Mouse (Mus musculus) adrenal gland, adult 18-20 months (tissue): ENCODE results near the gene Mrpl28. TPM values are rescaled to one million over a fixed set of nuclear protein-coding genes. Genes with fewer than 3 reads are reported as not detected.
"Not testable (repeated sequence)": the region's sequence is repeated elsewhere in the genome, so short reads cannot be mapped to it uniquely, and the experiment has no call there.

Experiments used
- DNase-seq, 2 experiments: peaks; one replicate each; pipeline ENCODE4 v3.0.0; 2021 to 2022; ENCODE audit warnings: low spot score in 2 of 2
- total RNA-seq, 2 experiments: library from RNA; stranded (reverse); gene quantifications; 1 replicate in 1 of 2; 2 replicates in 1 of 2; pipeline ENCODE4 v1.2.3; 2021

Mrpl28 gene
- total RNA-seq, 2 experiments from 2014 or later = 84.1 to 87.5 TPM

DNA sequence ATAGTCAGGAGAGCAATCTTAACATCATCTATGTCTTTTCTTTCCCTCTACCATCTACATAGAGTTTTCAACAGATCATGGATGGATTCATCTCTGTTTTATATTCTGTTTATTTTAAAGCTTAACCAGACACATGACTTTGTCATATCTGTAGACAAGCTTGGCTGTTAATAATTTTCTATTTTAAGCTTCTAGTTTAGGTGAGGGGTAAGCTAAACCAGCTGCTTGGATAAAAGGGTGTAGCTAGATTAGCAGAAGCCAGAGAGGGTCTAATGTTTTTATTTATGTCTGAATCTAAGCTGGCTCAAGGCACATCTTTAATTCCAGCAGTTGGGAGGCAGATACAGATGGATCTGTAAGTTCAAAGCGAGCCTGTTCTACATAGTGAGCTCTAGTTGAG, 39.4 kb downstream of the Mrpl28 start:
- DNase-seq = no peak

DNA sequence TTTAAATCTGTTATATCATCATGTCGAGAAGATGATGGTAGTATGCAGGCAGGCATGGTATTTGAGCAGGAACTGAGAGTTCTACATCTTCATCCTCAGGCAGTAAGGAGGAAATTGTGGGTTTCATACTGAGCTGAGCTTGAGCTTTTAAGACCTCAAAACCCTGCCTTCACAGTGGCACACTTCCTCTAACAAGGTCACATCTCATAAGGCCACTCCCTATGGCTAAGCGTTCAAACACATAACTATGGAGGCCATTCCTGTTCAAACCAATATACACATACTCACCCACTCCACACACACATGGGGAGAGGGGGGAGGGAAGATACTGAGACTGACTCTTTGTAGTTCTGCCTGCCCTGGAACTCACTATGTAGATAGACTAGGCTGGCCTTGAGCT, 44.7 kb downstream of the Mrpl28 start:
- DNase-seq = no peak

DNA sequence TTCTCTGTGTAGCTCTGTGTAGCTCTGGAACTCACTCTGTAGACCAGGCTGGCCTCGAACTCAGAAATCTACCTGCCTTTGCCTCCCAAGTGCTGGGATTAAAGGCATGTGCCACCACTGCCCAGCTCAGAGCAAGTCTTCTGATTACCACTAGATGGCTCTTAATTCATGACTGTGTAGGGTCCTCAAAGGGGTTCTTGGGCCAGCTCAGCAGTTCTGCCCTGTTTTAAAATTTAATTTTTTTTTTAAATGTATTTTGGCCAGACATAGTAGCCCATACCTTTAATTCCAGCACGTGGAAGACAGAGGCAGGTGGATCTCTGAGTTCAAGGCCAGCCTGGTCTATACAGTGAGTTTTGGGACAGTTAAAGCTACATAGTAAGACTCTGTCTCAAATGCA, 51.9 kb downstream of the Mrpl28 start:
- DNase-seq = not testable (repeated sequence)

Other genes starting within 250 kb of the Mrpl28 start
- 100 to 1,000 TPM in 1 of 2 experiments, 10 to 100 TPM in 1; 97.4 to 106 TPM for gene Mettl26, start 248.4 kb upstream of the Mrpl28 start, total RNA-seq
- 1 to 10 TPM in 1 of 2 experiments, under 1 TPM in 1; 0.93 to 2.0 TPM for gene Wfikkn1, start 242.6 kb upstream of the Mrpl28 start, total RNA-seq
- 10 to 100 TPM; 20.6 to 32.6 TPM for gene Rab40c, start 203.8 kb upstream of the Mrpl28 start, total RNA-seq
- gene Pigq, start 178.6 kb upstream of the Mrpl28 start, total RNA-seq = 100 to 1,000 TPM; 110 to 111 TPM
- gene Nhlrc4, start 178.5 kb upstream of the Mrpl28 start, total RNA-seq = not detected
- not detected for gene A930017K11Rik, start 170.9 kb upstream of the Mrpl28 start, total RNA-seq
- 10 to 100 TPM; 22.6 to 24.4 TPM for gene Capn15, start 137.7 kb upstream of the Mrpl28 start, total RNA-seq
- gene Rab11fip3, start 53.9 kb upstream of the Mrpl28 start, total RNA-seq = 10 to 100 TPM; 22.6 to 24.6 TPM
- gene Decr2, start 33.2 kb upstream of the Mrpl28 start, total RNA-seq = 10 to 100 TPM; 23.8 to 25.0 TPM
- 1 to 10 TPM; 2.9 to 3.2 TPM for gene Nme4, start 27.9 kb upstream of the Mrpl28 start, total RNA-seq
- 1 to 10 TPM; 6.4 to 7.6 TPM for gene Tmem8, start 10.2 kb upstream of the Mrpl28 start, total RNA-seq
- 10 to 100 TPM; 38.6 to 46.8 TPM for gene Axin1, start 15.2 kb downstream of the Mrpl28 start, total RNA-seq
- under 1 TPM; 0.70 to 0.96 TPM for gene Pdia2, start 75.6 kb downstream of the Mrpl28 start, total RNA-seq
- gene Rgs11, start 79.5 kb downstream of the Mrpl28 start, total RNA-seq = 10 to 100 TPM; 40.8 to 47.1 TPM
- gene Arhgdig, start 84.3 kb downstream of the Mrpl28 start, total RNA-seq = 10 to 100 TPM; 12.7 to 13.2 TPM
- gene Fam234a, start 120.7 kb downstream of the Mrpl28 start, total RNA-seq = 100 to 1,000 TPM; 112 to 124 TPM
- gene Luc7l, start 129.4 kb downstream of the Mrpl28 start, total RNA-seq = 10 to 100 TPM; 61.9 to 81.4 TPM